Mouse (Mus musculus) retina, adult 2 months (tissue): Measurements from ENCODE around the gene Man1a2.

Experiments
- DNase-seq: peaks from one replicate; pipeline ENCODE4 v3.0.0-alpha.2; 2012; ENCODE audit warnings: low read depth, low spot score

The Man1a2 gene

DNA sequence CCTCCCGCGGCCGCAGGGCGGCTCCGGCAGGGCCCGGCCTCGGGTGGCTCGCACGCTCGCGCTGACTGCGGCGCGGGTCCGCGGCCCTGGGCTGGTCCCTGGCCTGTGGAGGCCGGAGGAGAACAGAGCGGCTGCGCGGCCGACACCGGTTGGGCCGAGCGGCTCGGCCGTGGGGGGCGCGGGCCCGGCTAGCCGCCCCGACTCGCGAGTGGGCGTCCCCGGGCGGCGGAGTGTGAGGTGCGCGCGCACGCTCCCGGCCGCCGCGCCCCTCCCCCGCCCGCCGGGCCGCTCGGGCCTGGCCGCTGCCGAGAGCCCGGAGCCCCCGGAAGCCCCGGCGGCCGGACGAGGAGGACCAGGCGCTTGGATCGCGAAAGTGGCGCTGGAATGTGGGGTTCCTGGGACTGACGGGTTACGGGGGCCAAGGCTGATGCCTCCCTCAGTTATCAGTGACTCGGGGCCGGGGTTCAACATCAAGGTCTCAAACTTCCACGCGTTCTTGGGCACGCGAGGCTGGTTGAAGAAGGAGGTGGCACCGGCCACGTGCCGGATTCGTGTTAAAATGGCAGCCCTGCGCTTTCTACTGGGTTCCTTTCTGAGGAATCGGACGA is 564 bp upstream of the Man1a2 start:
- peak; percentile 59 for DNase-seq

DNA sequence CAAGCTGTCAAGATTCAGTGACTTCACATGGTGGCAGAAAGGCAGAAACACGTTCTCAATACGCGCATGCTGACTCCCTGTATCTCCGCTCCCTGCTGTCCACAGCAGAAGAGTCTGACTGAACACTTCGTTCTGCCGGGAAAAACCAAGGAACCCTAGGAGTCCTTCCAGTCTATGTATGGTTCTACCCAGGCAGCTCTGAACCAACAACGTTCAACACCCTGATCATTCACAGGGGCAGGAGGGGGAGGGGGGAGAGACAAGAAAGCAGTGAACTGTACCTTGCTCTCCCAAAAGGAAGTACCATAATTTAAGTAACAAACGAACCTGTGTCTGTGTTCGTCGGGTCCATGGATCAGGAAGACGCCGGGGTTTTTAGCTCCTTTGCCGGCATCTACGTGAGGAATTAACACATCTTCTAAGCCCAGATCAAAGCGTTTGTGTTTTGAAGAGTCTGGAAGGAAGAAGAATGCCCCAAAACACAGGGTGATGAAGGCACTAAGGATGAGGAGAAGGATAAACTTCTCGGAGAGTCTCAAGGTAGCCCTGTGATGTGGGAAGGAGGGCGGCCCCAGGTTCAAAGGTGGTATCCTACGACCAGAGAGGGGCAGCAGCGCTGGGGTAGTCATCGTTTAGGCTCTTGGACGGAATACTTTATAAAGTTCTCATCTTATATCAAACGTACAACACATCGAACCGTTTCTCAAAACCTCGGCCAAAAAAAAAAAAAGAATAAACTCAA is 898 bp downstream of the Man1a2 start:
- DNase-seq = no peak

DNA sequence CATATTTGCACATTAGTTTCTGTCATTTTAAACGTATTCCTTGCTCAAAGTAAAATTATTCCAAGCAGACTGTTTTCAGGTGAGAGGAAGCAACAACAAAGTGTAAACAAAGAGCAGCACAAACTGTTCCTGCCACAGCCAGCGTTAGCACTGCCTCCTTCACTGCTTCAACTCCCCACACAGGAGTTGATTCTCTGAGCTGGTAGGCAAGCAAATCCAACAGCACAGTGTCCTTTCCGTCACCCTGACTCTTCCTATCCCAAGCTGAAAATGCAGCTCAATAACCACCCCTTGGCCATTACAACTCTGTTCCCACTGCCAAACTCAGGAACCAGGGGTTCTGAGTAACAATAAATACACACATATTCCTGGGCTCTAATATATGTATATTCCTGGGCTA is 2.5 kb downstream of the Man1a2 start:
- DNase-seq = no peak

DNA sequence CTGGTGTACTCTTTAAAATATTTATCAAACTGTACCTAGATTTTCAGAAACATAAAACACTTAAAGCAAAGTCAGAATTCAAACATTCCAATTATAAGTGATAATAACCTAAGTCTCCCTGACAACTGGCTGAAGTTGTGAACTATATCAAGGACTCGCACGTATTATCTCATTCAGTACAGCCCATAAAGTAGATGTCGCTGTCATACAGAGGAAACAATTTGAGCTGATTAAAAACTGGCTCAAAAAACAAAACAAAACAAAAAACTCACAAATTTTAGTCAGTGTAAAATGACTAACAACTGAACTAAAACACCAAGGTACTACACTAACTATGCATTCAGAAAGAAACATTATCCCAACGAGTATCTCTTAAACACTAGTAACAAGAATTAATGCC is 3.0 kb downstream of the Man1a2 start:
- DNase-seq = no peak

DNA sequence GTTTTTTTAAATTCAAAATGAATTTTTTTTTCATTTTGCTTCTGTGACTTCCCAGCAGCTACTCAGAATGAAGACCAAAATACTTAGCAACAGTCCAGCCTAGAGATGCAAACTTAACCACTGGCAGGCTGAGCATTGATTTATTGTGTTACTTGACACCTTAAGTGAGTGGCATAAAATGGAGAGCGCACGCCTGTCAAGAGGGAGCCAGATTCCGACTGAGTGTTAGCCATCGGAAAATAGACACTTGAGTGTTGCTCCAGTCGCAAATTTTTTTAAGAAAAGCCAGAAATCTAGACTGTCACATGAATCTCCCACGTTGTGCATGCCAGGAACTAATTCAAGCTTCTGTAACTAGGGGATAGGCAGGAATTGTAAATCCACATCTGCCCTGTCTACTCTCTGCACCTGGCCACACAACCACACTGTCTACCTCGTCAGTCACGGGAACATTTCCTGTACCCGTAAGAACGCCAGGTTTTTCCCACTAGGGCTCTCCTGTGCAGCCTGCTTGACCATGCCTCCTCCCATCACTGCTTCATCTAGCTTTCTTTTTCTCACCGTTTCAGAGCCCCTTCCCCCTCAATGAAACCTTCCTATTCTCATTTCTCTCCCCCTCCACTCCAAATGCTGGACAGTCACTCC is 3.7 kb downstream of the Man1a2 start:
- no peak for DNase-seq

DNA sequence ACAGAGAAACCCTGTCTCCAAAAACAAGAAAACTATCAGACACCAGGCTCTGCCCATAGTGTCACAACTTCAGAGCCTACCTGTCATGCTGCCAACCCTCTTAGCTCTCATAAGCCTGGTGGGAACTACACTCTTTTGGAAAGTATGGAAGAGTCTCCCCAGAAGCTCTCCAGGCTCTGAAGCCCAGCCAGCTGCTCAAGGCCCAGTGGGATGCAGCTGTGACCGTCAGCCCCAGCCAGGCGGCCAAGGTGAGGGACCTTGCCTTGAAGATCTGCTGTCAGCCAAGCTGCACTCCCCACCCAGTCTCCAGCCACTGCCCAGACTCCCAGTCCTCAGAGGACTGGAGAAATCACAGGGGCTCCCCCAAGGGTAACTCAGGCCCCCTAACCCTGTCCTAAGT is 5.1 kb downstream of the Man1a2 start:
- no peak for DNase-seq

DNA sequence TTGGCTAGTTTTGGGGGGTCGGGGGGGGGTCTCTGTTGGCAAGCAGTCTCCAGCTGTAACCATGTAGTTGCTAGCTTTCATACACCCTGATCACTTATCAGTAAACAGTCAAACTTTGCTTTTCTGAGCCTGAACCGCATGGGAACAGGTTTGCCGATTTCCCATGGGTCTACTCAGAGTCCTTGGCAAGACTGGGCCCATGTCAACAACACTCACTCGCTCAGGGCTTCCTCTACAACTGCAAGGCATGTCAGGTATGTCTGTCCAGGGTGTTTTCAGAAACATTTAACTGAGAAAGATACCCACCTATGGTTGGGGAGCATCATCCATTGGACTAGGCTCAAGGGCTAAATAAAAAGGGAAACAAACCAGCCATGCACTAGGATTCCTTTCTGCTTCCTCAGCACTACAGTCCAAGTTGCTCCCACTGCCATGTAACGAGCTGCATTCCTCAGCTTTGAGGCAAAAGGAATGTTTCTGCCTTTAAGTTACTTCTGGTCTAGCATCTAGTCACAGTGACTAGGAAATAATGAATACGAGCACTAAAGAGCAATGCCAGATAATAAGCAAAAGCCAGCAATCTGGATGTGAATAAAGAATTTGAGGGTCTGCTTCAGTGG is 6.2 kb downstream of the Man1a2 start:
- DNase-seq = no peak

DNA sequence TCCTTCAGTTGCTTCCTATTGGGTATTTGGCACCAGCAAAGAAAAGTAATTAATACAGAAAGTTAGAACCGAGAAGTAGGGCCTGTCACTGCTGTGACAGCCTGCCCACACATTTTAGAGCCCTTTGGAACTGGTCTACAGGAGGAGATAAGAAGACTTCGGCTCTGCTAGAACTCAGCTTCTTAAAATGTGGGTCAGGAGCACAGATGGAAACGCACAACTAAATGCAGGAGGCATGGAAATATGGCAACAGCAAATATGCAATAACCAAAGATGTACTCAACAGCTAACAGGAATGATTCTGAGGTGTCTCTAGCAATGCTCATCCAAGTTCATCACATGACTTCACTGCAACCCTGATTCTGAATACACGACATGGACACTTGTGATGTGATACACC is 10.2 kb downstream of the Man1a2 start:
- DNase-seq = no peak

DNA sequence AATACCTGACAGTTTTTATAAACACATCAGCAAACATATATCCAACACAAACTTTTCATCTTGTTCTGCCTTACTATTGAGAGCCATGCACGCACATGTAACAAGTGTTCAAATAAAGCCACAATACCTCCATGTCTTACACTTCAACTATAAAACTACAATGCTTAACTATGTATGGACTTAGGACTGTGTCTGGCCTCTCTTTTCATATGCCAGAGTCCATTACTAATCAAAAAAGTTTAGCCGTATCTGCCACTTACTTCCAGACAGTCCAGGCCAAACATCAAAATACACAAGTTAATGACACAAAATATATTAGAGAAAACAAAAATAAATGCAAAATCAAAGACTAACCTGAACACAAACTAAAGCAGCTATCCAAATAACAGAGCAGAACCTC is 14.9 kb downstream of the Man1a2 start:
- DNase-seq = no peak

DNA sequence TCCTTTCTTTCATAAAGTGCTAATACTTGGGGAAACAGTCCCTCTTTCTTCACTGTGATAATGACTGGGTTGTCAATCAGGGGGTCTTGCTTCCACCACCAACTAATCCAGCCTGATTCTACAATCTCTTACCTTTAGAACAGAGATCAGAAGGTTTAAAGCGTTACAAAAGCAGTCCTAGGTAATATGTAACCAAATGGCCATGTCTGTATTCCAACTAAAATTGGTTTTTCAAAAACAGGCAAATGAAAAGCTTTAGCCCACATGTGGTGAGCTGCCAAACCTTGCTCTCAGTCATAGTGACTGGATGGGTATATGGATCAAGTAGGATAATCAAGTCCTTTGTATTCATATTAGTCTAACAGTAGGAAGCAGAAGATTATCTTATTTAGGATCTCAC is 32.0 kb downstream of the Man1a2 start:
- DNase-seq = no peak

DNA sequence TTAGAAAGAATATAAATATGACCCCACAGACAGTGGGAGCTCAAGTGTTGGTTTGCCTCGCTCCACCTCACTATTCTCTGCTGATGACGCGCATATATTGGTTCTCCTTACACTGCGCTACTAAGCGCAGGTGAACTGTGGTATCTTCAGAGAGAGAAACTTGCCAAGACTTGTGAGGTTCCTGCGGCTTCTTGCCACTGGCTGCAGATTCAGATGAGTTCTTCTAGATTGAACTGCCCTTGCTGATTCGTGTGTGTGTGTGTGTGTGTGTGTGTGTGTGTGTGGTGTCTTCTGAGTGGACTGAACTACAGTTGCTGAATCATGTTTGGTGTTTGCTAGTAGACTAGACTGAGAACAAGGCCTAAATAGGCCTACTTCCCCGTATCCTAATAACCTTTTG is 43.7 kb downstream of the Man1a2 start:
- no peak for DNase-seq

DNA sequence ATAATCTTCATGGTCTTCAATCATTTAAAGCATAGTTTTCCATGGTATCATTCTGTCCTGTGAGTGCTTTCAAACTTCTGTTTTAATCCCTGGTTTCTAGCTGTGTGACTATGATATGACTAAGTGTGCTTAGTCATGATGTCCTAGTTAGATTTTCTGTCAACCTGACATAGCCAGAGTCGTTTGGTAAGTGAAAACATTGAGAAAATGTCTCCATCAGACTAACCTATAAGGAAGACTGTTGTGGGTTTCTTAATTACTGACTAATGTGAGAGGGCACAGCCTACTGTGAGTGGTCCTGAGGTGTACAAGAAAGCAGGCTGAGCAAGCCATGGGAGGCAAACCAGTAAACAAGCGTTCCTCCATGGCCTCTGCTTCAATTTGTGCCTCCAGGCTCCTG is 49.0 kb downstream of the Man1a2 start:
- no peak for DNase-seq

DNA sequence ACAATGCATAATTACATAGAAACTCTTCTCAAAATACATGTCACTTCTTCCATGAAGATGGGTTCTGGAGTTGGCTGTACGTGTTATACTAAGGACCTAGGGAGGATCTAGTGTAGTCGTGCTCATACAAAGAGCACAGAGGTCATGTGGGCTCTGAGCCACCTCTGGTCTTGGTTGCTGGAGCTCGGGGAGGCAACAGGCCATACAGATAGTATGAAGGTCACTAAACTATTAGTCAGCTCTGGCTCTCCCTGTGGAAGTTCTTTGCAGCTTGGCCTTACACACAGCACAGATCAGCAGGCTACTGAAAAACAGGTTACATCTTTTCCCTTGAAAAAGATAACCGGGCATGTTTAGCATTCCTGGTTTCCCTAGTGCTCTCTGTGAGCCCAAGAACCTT is 50.5 kb downstream of the Man1a2 start:
- DNase-seq = no peak

DNA sequence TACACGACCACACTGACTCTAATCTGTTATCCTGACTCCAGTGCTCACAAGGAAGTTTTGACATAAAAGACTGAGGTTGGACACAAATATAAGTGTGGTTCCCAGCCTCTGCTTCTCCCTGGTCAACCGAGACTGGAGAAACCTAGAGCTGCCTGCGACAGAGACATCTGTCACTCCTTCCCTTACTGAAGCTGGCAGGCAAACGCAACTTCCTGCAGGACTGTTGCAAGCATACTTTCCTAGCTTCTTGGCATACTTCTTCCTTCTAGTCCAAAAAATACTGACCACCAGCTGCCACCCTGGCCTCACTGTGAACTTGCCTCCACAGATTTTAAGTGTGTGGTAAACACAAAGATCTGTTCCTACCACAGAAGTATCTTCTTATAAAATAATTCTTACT is 66.8 kb downstream of the Man1a2 start:
- no peak for DNase-seq

DNA sequence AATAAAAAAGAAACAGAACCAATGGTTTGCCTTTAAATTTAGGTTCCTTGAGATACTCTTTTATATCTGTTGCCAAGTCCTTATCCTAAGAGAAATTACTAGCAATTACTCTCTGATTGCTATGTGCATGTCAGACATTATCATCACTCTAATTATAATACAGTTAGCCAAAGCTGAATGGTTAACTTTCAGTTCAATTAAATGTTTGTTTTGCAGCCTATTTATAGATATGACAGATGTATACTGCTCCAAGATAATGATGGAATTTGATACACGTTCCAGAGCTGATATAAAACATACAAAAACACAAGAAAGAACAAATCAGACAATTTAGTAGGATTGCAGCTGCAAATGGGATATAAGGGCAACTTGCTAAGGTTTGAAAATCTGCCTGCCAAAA is 74.4 kb downstream of the Man1a2 start:
- no peak for DNase-seq

DNA sequence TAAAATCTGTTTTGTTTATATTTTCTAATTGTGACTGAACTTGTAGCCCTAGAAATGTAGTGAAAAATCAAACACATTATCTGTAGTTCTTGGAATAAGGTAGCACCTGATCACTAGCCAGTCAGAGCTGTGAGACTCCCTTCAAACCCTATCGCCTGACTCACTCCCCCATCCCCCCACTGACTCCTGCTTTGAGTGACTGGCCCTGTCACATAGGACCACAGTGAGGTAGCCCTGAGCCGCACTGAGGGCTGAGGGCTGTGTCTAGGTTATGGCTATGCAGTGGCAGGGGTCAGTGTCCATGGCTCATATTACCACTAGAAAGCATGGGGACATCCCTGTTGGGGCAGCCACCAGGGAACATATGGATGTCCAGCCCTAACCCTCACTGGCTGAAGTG is 80.8 kb downstream of the Man1a2 start:
- DNase-seq = no peak

DNA sequence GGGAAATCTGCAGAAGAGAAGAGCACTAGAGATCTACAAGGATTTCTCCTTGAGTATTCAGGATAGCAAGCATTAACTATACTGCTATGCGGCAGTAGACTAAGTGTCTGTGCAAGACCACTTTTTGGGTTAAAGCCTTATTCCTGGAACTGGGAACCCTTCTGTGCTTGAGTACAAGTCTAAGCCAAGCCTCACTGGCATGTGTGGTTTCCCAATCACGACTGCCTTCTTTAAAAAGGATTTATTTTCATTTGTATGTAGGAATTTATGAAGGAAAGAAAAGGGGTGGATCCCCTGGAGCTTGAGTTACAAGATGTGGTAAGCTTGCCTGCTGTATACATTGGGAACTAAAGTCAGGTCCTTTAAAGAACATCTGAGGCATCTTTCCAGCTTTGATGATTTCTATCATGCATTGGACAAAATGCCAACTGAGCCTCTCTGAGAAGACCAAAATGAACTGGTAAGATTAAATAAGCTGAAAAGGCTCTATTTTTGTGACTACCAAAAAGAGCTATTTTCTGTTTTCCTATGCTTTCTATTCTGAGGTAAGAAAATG is 86.0 kb downstream of the Man1a2 start:
- no peak for DNase-seq

DNA sequence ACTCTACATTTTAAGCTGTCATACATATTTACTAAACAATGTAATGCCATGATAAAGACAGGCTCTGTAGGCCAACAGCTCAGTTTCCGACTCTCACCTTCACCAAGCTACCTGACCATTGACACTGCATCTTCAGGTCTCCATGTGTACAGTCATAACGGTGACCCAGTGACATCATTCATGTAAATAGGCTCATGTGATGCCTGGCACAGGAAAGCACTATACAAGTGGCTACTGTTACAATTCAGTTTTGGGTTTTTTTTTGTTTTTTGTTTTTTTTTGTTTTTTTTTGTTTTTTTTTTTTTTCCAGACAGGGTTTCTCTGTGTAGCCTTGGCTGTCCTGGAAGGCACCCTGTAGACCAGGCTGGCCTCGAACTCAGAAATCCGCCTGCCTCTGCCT is 94.2 kb downstream of the Man1a2 start:
- no peak for DNase-seq

DNA sequence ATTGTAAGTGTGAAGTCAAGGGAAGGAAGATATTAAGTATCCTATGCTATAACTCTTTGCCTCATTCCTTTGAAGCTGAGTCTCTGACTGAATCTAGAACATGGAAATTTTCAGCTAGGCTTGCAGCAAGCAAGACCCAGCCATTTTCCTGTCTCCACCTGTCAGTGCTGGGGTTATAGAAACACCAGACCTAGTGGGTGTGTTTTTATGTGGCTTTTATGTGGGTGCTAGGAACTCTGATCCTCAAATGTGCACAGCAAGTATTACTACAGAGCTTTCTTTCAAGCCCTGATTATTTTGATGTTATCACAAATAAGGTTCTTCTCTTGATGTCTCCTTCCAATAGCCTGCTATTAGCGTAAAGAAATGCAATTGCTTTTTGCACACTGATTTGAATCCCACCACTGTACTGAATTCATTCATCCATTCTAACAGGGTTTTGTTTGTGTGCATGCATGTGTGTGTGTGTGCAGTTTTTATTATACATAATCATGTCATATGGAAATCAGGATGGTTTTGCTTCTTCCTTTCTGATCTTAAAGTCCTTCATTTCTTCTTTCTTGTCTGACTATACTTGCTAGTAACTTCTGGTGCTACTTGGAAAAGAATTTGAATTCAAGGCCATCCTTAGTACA is 102.5 kb downstream of the Man1a2 start:
- DNase-seq = no peak

DNA sequence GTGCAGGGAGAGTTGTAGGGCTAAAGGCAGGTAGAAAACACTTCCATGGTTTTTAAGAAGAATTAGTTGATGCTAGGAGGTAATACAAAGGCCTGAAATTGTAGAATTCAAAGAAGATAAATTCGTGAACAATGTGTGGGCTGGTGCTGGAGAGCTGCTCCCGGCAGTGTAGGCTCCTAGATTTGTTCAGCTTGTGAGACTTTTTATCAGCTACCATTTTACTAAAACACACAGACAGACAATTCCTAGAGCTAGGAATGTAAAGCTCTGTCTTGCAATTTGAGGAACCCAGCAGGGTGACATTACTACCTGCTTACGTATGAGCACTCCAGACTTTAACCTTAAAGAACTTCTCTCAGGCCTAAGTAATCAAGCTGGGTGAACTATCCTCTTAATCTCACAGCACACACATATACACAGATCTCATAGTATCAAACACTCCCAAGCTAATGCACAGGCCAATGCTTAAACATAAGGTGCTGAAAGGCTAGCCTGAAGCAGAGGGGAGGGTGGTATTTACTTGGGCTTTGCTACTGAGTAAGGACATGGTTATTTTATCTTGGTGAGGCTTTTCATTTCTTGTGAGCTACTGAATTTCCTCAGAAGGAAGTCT is 112.6 kb downstream of the Man1a2 start:
- DNase-seq = no peak
